Mouse (Mus musculus): ENCODE data around the gene Ffar3.

The Ffar3 gene

GRCm38 (mm10) chr7:30856078-30856477, at the start of gene Ffar3:
Ffar3 (minus strand) TSS chr7:30856178.
- DNase-seq, result no peak

GRCm38 (mm10) chr7:30904042-30904441, 48.1 kb upstream of the Ffar3 start:
- no peak for DNase-seq

GRCm38 (mm10) chr7:30895217-30895616, 39.2 kb upstream of the Ffar3 start:
- no peak for DNase-seq

GRCm38 (mm10) chr7:30892515-30892914, 36.5 kb upstream of the Ffar3 start:
- no peak for DNase-seq

- no peak for DNase-seq
Measured at GRCm38 (mm10) chr7:30891746-30892145, 35.8 kb upstream of the Ffar3 start.

- no peak for DNase-seq
Measured at GRCm38 (mm10) chr7:30890681-30891080, 34.7 kb upstream of the Ffar3 start.

GRCm38 (mm10) chr7:30888786-30889185, 32.8 kb upstream of the Ffar3 start:
- DNase-seq, result no peak

- peak in 1 of 2 experiments; percentile 32 for DNase-seq
Measured at GRCm38 (mm10) chr7:30887568-30888188, 31.7 kb upstream of the Ffar3 start.

- DNase-seq, result no peak
Measured at GRCm38 (mm10) chr7:30886852-30887251, 30.9 kb upstream of the Ffar3 start.

GRCm38 (mm10) chr7:30884047-30884446, 28.1 kb upstream of the Ffar3 start:
- no peak for DNase-seq

GRCm38 (mm10) chr7:30881367-30881766, 25.4 kb upstream of the Ffar3 start:
- DNase-seq, result no peak

GRCm38 (mm10) chr7:30880176-30880575, 24.2 kb upstream of the Ffar3 start, which contains the start of gene Cd22:
Cd22 (minus strand) TSS chr7:30880342.
- DNase-seq, result no peak

- no peak for DNase-seq
Measured at GRCm38 (mm10) chr7:30878950-30879349, 23.0 kb upstream of the Ffar3 start.

- DNase-seq, result peak; percentile 59 to 73
Measured at GRCm38 (mm10) chr7:30873083-30873482, 17.1 kb upstream of the Ffar3 start.

- no peak for DNase-seq
Measured at GRCm38 (mm10) chr7:30863386-30863785, 7.4 kb upstream of the Ffar3 start.

- no peak for DNase-seq
Measured at GRCm38 (mm10) chr7:30861464-30861863, 5.5 kb upstream of the Ffar3 start, which contains the start of gene Ffar1. Ffar1 (minus strand) TSS chr7:30861564.

GRCm38 (mm10) chr7:30859635-30860402, 3.8 kb upstream of the Ffar3 start:
- DNase-seq, result peak; percentile 28 to 38

GRCm38 (mm10) chr7:30859290-30859634, 3.3 kb upstream of the Ffar3 start:
- DNase-seq, result peak; percentile 62 to 63

GRCm38 (mm10) chr7:30857746-30858145, 1.8 kb upstream of the Ffar3 start:
- DNase-seq, result no peak

GRCm38 (mm10) chr7:30851421-30851820, 4.6 kb downstream of the Ffar3 start:
- no peak for DNase-seq

GRCm38 (mm10) chr7:30847934-30848333, 8.0 kb downstream of the Ffar3 start:
- no peak for DNase-seq

GRCm38 (mm10) chr7:30847386-30847785, 8.6 kb downstream of the Ffar3 start:
- no peak for DNase-seq

- no peak for DNase-seq
Measured at GRCm38 (mm10) chr7:30846505-30847053, 9.4 kb downstream of the Ffar3 start.

GRCm38 (mm10) chr7:30844676-30845297, 11.2 kb downstream of the Ffar3 start:
- no peak for DNase-seq

Measured in lung, adult 18-20 months (tissue).